Mouse (Mus musculus): ENCODE data around the gene Ntn5.

DNA sequence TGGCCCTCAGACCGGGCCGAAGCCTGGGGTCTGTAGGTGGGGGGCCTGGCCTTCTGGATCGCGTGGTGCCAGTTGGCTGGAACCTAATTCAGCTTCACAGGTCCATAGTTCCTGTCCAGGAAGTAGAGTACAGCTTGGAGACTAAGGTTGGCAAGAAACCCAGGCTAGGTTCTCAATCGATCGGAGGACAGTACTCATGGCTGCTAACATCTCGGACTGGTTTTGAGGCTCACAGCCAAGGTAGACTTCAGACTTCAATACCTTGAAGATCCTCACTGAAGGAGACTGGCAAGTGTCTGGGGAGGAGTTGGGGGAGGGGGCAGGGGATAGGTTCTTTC lies 37.4 kb downstream of the Ntn5 start:
- no peak for TF ChIP-seq CTCF (conservative IDR thresholded peaks at IDR 0.05 in 1 of 2, IDR thresholded peaks at IDR 0.05 in 1 of 2; ENCODE audit: low read depth in 2 of 2, low read length in 2 of 2)
- peak; percentile 80 for TF ChIP-seq POLR2AphosphoS2 (IDR thresholded peaks at IDR 0.05; ENCODE audit: low read depth, low read length)
- TF ChIP-seq POLR2A (IDR thresholded peaks at IDR 0.05; ENCODE audit: low read depth, low read length): no peak; the same call in none of the 2 replicates
- TF ChIP-seq USF1 (IDR thresholded peaks at IDR 0.05; ENCODE audit: low read depth, low read length): no peak
- no peak for TF ChIP-seq BHLHE40 (IDR thresholded peaks at IDR 0.05; ENCODE audit: low read depth, low read length)
- no peak for TF ChIP-seq KAT2A (IDR thresholded peaks at IDR 0.05; ENCODE audit: insufficient replicate concordance, low read length)

All from CH12.LX (cell line).